Mouse (Mus musculus) kidney, adult 2 months (tissue): ENCODE results near the gene Fut11. TPM values are rescaled to one million over a fixed set of nuclear protein-coding genes. Genes with fewer than 3 reads are reported as not detected.
A peak's percentile ranks its signal among the peaks of the same experiment; 100 is the strongest.

Source experiments
- DNase-seq: peaks from one replicate; pipeline ENCODE4 v3.0.0; 2021
- H3K27ac ChIP-seq: fragments of 200-500 bp; 2 replicates; pipeline ENCODE4 v1.5.1; 2012; ENCODE audit warnings: low read depth, low read length, control low read depth, inconsistent platforms; ENCODE audit not compliant: insufficient read depth
- H3K27me3 ChIP-seq: fragments of 200-500 bp; replicated peaks from 2 replicates; pipeline ENCODE4 v1.6.1; 2012; ENCODE audit warnings: mild to moderate bottlenecking, moderate library complexity, low read length, inconsistent platforms; ENCODE audit not compliant: control insufficient read depth, insufficient read depth
- H3K36me3 ChIP-seq: fragments of 200-500 bp; 2 replicates; pipeline ENCODE4 v1.6.1; 2012; ENCODE audit warnings: mild to moderate bottlenecking, moderate library complexity, low read length, inconsistent platforms; ENCODE audit not compliant: control insufficient read depth, insufficient read depth
- H3K4me1 ChIP-seq: fragments of 200-500 bp; 2 replicates; pipeline ENCODE4 v1.6.1; 2011; ENCODE audit warnings: low read length; ENCODE audit not compliant: control insufficient read depth, insufficient read depth
- H3K4me3 ChIP-seq: fragments of 200-500 bp; 2 replicates; pipeline ENCODE4 v1.5.1; 2011; ENCODE audit warnings: mild to moderate bottlenecking, low read depth, low read length, control low read depth; ENCODE audit not compliant: insufficient read depth
- CTCF ChIP-seq: fragments of 200-500 bp; conservative IDR thresholded peaks from 2 replicates; pipeline ENCODE4 v1.5.1; 2011; ENCODE audit warnings: low read depth, mild to moderate bottlenecking, control low read depth, low read length, moderate library complexity, mixed read lengths; ENCODE audit not compliant: insufficient read depth, insufficient read length
- POLR2A ChIP-seq: fragments of 200-500 bp; IDR thresholded peaks from one replicate; pipeline ENCODE4 v1.6.1; 2011; ENCODE audit warnings: low read depth, low read length, control low read depth
- WGBS: fragments of 180-500 bp; shearing (Covaris S2); methylation state at CpG from one replicate; pipeline ENCODE4 v1.1.7; 2018; 5-methylcytosine and 5-hydroxymethylcytosine counted together
- polyA plus RNA-seq: library from polyadenylated mRNA; depleted of rRNA; stranded (reverse); fragments of >200 nt; gene quantifications from 2 replicates; pipeline ENCODE4 v1.2.3, GENCODE M21; 2012

Fut11 gene
- polyA plus RNA-seq, 1 experiment: 7.9 TPM

GRCm38 (mm10) chr14:20721371-20721770, 26.6 kb downstream of the Fut11 start:
- no peak for TF ChIP-seq POLR2A
- no peak for TF ChIP-seq CTCF
- no peak for DNase-seq
- Histone ChIP-seq H3K27me3 (no peaks in the 10 kb centered on the region), H3K4me1 (no peaks in the 10 kb centered on the region), H3K36me3 (no peaks in the 10 kb centered on the region; the same call in none of the 2 replicates), H3K4me3 (no peak overlapping the region), H3K27ac (no peak overlapping the region)
- 89% methylated on average over 4 of the region's 4 CpGs for WGBS

GRCm38 (mm10) chr14:20723006-20723405, 28.2 kb downstream of the Fut11 start:
- Histone ChIP-seq H3K27ac (no peak overlapping the region), H3K36me3 (no peaks in the 10 kb centered on the region; the same call in none of the 2 replicates), H3K4me3 (no peak overlapping the region), H3K4me1 (no peaks in the 10 kb centered on the region), H3K27me3 (no peaks in the 10 kb centered on the region)
- WGBS: 89% methylated on average over 12 of the region's 12 CpGs
- TF ChIP-seq CTCF (no peak), POLR2A (no peak)
- no peak for DNase-seq

GRCm38 (mm10) chr14:20724043-20724442, 29.3 kb downstream of the Fut11 start:
- DNase-seq: peak; percentile 69
- H3K27ac ChIP-seq: no peak overlapping the region
- WGBS: 7% methylated on average over 5 of the region's 5 CpGs
- H3K4me3 ChIP-seq: no peak overlapping the region
- TF ChIP-seq POLR2A (no peak), CTCF (peak; percentile 78)
- H3K4me1 ChIP-seq: no peaks in the 10 kb centered on the region
- peaks cover 3% of the 10 kb centered on the region; the same call in 1 of the 2 replicates for H3K36me3 ChIP-seq
- no peaks in the 10 kb centered on the region for H3K27me3 ChIP-seq

- no peak overlapping the region for H3K4me3 ChIP-seq
- peaks cover 4% of the 10 kb centered on the region; the same call in 1 of the 2 replicates for H3K36me3 ChIP-seq
- no peak for DNase-seq
- no peak overlapping the region for H3K27ac ChIP-seq
- H3K27me3 ChIP-seq: no peaks in the 10 kb centered on the region
- H3K4me1 ChIP-seq: no peaks in the 10 kb centered on the region
- 68% methylated on average over 6 of the region's 6 CpGs for WGBS
- no peak for TF ChIP-seq CTCF
- no peak for TF ChIP-seq POLR2A
Observed at GRCm38 (mm10) chr14:20725660-20726339, 31.0 kb downstream of the Fut11 start.

- H3K4me1 ChIP-seq: peaks cover 3% of the 10 kb centered on the region; the same call in 1 of the 2 replicates
- H3K27me3 ChIP-seq: no peaks in the 10 kb centered on the region
- H3K27ac ChIP-seq: no peak overlapping the region
- DNase-seq: no peak
- peaks cover 4% of the 10 kb centered on the region; the same call in 1 of the 2 replicates for H3K36me3 ChIP-seq
- WGBS: 83% methylated on average over 9 of the region's 9 CpGs
- no peak overlapping the region for H3K4me3 ChIP-seq
- TF ChIP-seq CTCF (no peak), POLR2A (no peak)
Observed at GRCm38 (mm10) chr14:20729871-20730270, 35.1 kb downstream of the Fut11 start.

- DNase-seq: no peak
- peaks cover 3% of the 10 kb centered on the region; the same call in 1 of the 2 replicates for H3K4me1 ChIP-seq
- TF ChIP-seq CTCF (no peak), POLR2A (no peak)
- H3K4me3 ChIP-seq: no peak overlapping the region
- WGBS: 84% methylated on average over 9 of the region's 9 CpGs
- H3K27me3 ChIP-seq: no peaks in the 10 kb centered on the region
- H3K27ac ChIP-seq: no peak overlapping the region
- H3K36me3 ChIP-seq: peaks cover 4% of the 10 kb centered on the region; the same call in 1 of the 2 replicates
Observed at GRCm38 (mm10) chr14:20730853-20731602, 36.3 kb downstream of the Fut11 start.
